Mouse (Mus musculus) megakaryocyte progenitor cell, adult 5-6 weeks (primary cell): Measurements from ENCODE around the gene Phlpp1. TPM values are rescaled to one million over a fixed set of nuclear protein-coding genes. Genes with fewer than 3 reads are reported as not detected.
A peak's percentile ranks its signal among the peaks of the same experiment; 100 is the strongest.

Source experiments
- ATAC-seq: replicated peaks from 2 replicates; pipeline ENCODE4 v1.8.0; 2016; ENCODE audit warnings: mild to moderate bottlenecking, moderate TSS enrichment, inconsistent platforms; ENCODE audit not compliant: poor library complexity
- total RNA-seq, 2 experiments: library from RNA; stranded (forward) in 1 of 2; stranded (reverse) in 1 of 2; fragments of 157-497, 149-512 nt in 1 of 2; fragments of 200-1000 nt in 1 of 2; gene quantifications; 2 replicates each; pipeline versions ENCODE4 v1.2.3 to v1.2.4; 2015 to 2017

Phlpp1 gene
- total RNA-seq, 2 experiments from 2014 or later, result 0.92 to 2.6 TPM

- ATAC-seq, result no peak
Observed at GRCm38 (mm10) chr1:106192864-106193470, 21.4 kb downstream of the Phlpp1 start.

- no peak for ATAC-seq
Observed at GRCm38 (mm10) chr1:106193487-106193886, 21.9 kb downstream of the Phlpp1 start.

GRCm38 (mm10) chr1:106194263-106194662, 22.7 kb downstream of the Phlpp1 start:
- no peak for ATAC-seq

GRCm38 (mm10) chr1:106197991-106198390, 26.4 kb downstream of the Phlpp1 start:
- no peak for ATAC-seq

GRCm38 (mm10) chr1:106199109-106199508, 27.6 kb downstream of the Phlpp1 start:
- no peak for ATAC-seq

- ATAC-seq, result peak; percentile 34; the same call in 1 of the 2 replicates
Observed at GRCm38 (mm10) chr1:106199686-106200085, 28.1 kb downstream of the Phlpp1 start.

GRCm38 (mm10) chr1:106201025-106201424, 29.5 kb downstream of the Phlpp1 start:
- ATAC-seq, result no peak

GRCm38 (mm10) chr1:106201929-106202328, 30.4 kb downstream of the Phlpp1 start:
- ATAC-seq, result no peak

- no peak for ATAC-seq
Observed at GRCm38 (mm10) chr1:106203942-106204341, 32.4 kb downstream of the Phlpp1 start.

- no peak for ATAC-seq
Observed at GRCm38 (mm10) chr1:106204350-106204749, 32.8 kb downstream of the Phlpp1 start.

GRCm38 (mm10) chr1:106208581-106208980, 37.0 kb downstream of the Phlpp1 start:
- no peak for ATAC-seq

- ATAC-seq, result no peak
Observed at GRCm38 (mm10) chr1:106210461-106210860, 38.9 kb downstream of the Phlpp1 start.

GRCm38 (mm10) chr1:106211146-106211545, 39.6 kb downstream of the Phlpp1 start:
- no peak for ATAC-seq

GRCm38 (mm10) chr1:106220431-106220830, 48.9 kb downstream of the Phlpp1 start:
- no peak for ATAC-seq

- ATAC-seq, result no peak
Observed at GRCm38 (mm10) chr1:106221371-106221770, 49.8 kb downstream of the Phlpp1 start.

GRCm38 (mm10) chr1:106221964-106222363, 50.4 kb downstream of the Phlpp1 start:
- no peak for ATAC-seq

- ATAC-seq, result no peak
Observed at GRCm38 (mm10) chr1:106226613-106227012, 55.1 kb downstream of the Phlpp1 start.

GRCm38 (mm10) chr1:106230313-106230712, 58.8 kb downstream of the Phlpp1 start:
- ATAC-seq, result no peak

- ATAC-seq, result peak; percentile 97
Observed at GRCm38 (mm10) chr1:106231345-106231744, 59.8 kb downstream of the Phlpp1 start.

- no peak for ATAC-seq
Observed at GRCm38 (mm10) chr1:106231805-106232459, 60.4 kb downstream of the Phlpp1 start.

GRCm38 (mm10) chr1:106232460-106232850, 60.9 kb downstream of the Phlpp1 start:
- no peak for ATAC-seq

- no peak for ATAC-seq
Observed at GRCm38 (mm10) chr1:106236986-106237385, 65.4 kb downstream of the Phlpp1 start.
